Mouse (Mus musculus) lung, embryonic 16.5 days (tissue): ENCODE measurements around the gene Pitpnm2. TPM values are rescaled to one million over a fixed set of nuclear protein-coding genes. Genes with fewer than 3 reads are reported as not detected.

ENCODE experiments used
- ATAC-seq: fragments of 200-750 bp; cut with Nextera tagmentation; 2 replicates; pipeline ENCODE4 v1.8.0; 2017; ENCODE audit warnings: low read depth, mild to moderate bottlenecking, moderate library complexity
- H3K27ac ChIP-seq: fragments of 300-500 bp; sonication (generic); 2 replicates; pipeline ENCODE4 v1.5.1; 2014; ENCODE audit warnings: mild to moderate bottlenecking, control low read depth, low read length
- H3K27me3 ChIP-seq: fragments of 300-500 bp; sonication (generic); 2 replicates; pipeline ENCODE4 v1.6.1; 2014; ENCODE audit warnings: low read depth, low read length, mixed read lengths; ENCODE audit not compliant: control insufficient read depth, insufficient read depth
- H3K36me3 ChIP-seq: fragments of 300-500 bp; sonication (generic); 2 replicates; pipeline ENCODE4 v1.6.1; 2014; ENCODE audit warnings: low read length; ENCODE audit not compliant: control insufficient read depth, insufficient read depth
- H3K4me1 ChIP-seq: fragments of 300-500 bp; sonication (generic); replicated peaks from 2 replicates; pipeline ENCODE4 v1.6.1; 2014; ENCODE audit warnings: low read length, mixed read lengths; ENCODE audit not compliant: control insufficient read depth, insufficient read depth
- H3K4me2 ChIP-seq: fragments of 300-500 bp; sonication (generic); 2 replicates; pipeline ENCODE4 v1.6.1; 2014; ENCODE audit warnings: low read depth, low read length, control low read depth
- H3K4me3 ChIP-seq: fragments of 300-500 bp; sonication (generic); 2 replicates; pipeline ENCODE4 v1.5.1; 2014; ENCODE audit warnings: mild to moderate bottlenecking, low read length, control low read depth
- H3K9ac ChIP-seq: fragments of 300-500 bp; sonication (generic); 2 replicates; pipeline ENCODE4 v1.6.1; 2014; ENCODE audit warnings: low read length, control low read depth
- H3K9me3 ChIP-seq: fragments of 300-500 bp; sonication (generic); 2 replicates; pipeline ENCODE4 v1.6.1; 2016; ENCODE audit warnings: low read length; ENCODE audit not compliant: control insufficient read depth
- WGBS: fragments of 180-500 bp; shearing (Covaris S2); extraction: QIAGEN DNeasy Blood & Tissue Kit; methylation state at CpG from one replicate; pipeline ENCODE4 v1.1.7; 2014; 5-methylcytosine and 5-hydroxymethylcytosine counted together
- polyA plus RNA-seq: library from polyadenylated mRNA; unstranded; fragments of >200 nt; fragmentation: Nextera tagmentation; extraction: Ambion mirVana; gene quantifications from 2 replicates; pipeline ENCODE4 v1.2.1, GENCODE M21; 2015

The Pitpnm2 gene
- polyA plus RNA-seq, 1 experiment from 2014 or later, result 6.6 TPM

DNA sequence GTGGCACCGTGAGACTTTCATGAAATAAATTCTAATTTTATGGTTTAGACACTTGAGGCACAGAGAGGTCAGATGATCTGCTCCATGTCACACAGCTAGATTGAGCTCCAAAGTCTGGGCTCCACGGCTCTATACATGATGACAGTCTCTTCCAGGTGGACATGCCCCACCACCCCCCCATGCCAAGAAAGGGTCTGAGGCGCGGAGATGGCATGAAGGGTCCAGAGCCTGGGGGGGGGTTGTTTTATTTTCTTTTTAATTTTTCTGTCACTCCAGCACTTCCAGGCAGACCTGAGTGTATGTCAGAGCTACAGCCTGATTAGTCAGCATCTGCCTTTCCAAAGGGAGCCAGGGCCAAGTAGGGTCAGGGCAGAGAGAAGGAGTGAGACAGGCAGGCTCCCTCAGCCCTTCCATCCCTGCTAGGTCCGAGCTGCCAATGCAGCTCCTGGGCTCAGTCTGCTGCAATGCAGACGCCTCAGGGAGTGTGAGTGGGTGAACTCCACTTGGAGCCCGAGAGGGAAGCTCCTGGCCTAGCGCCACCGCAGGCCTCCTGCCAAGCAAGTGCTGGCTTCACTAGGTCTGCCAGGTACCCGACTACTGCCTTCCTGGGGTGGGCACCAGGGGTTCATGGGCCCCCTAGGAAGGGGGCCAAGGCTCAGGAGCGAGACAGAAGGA, 156.3 kb downstream of the Pitpnm2 start:
- H3K36me3 ChIP-seq, result no peaks in the 10 kb centered on the region
- no peak for ATAC-seq
- no peaks in the 10 kb centered on the region for H3K9me3 ChIP-seq
- no peak overlapping the region for H3K9ac ChIP-seq
- no peak overlapping the region for H3K27ac ChIP-seq
- 63% methylated on average over 11 of the region's 11 CpGs for WGBS
- H3K27me3 ChIP-seq, result no peaks in the 10 kb centered on the region
- no peak overlapping the region for H3K4me3 ChIP-seq
- peaks cover 17% of the 10 kb centered on the region for H3K4me1 ChIP-seq
- no peak overlapping the region for H3K4me2 ChIP-seq

DNA sequence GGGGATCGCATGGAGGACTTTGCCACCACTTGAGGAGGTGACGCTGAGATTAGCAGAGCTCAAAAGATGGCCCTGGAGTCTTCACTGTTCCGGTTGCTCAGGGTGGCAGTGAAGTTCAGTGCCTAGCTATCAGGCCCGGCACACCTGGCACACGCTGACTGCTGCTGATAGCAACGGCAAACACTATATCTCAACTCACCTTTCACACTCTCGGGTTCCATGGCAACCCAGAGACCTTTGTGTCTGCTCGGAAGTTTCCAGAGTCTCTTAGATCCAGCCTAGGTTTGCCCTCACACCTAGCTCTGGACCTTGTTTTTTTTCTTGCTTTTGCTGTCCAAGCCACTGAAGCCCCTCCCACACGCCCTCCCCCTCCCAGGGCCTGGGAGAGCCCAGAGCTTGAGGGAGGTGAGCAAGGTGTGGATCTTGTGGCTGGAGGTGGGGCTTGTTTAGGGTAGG, 157.6 kb downstream of the Pitpnm2 start:
- Histone ChIP-seq H3K36me3 (no peaks in the 10 kb centered on the region), H3K9me3 (no peaks in the 10 kb centered on the region), H3K9ac (no peak overlapping the region), H3K27ac (no peak overlapping the region), H3K4me3 (no peak overlapping the region), H3K4me1 (peaks cover 17% of the 10 kb centered on the region), H3K4me2 (no peak overlapping the region), H3K27me3 (no peaks in the 10 kb centered on the region)
- ATAC-seq, result 0 out of 2 replicates have a peak, but pooled peaks have one; percentile 10
- WGBS, result 33% methylated on average over 9 of the region's 9 CpGs

DNA sequence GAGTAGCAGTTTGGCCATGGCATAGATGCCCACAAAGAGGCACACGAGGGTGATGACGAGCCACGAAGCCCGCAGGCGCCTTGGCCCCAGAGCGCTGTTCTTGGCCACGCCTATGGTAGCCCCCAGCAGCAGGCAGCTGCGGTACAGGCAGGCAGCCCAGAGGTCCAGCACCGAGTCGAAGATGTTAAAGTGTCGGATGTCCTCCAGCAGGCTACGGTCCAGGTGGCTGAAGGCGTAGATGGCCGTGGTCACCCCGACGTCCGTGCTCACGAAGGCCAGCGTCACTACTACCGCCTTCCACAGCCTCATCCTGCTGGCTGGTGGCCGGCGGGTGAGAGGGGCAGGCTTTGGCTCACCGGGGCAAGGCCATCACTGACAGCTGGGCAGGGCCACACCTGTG, 159.7 kb downstream of the Pitpnm2 start:
- H3K4me2 ChIP-seq, result no peak overlapping the region
- WGBS, result 72% methylated on average over 23 of the region's 23 CpGs
- H3K27ac ChIP-seq, result no peak overlapping the region
- ATAC-seq, result no peak
- no peak overlapping the region for H3K9ac ChIP-seq
- no peaks in the 10 kb centered on the region for H3K36me3 ChIP-seq
- no peaks in the 10 kb centered on the region for H3K9me3 ChIP-seq
- peaks cover 7% of the 10 kb centered on the region for H3K4me1 ChIP-seq
- no peaks in the 10 kb centered on the region for H3K27me3 ChIP-seq
- no peak overlapping the region for H3K4me3 ChIP-seq

DNA sequence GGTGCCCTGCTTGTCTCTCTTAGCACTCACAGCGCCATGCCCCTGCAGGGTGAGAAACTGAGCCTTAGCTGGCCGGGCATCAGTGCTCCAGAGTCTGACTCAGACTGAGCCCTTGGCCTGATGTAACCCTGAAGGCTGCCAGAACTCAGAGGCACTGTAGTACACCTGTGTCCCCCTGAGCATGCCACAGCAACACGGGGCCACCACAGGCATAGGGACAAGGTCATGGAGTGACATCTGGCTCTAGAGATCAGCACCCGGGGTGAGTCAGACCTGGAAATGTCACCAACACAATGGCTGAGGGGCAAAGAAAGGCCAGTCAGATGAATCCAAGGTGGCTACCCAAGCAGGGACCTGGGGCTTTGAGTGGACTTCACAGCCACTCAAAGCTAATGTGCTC, 162.7 kb downstream of the Pitpnm2 start:
- 83% methylated on average over 4 of the region's 4 CpGs for WGBS

DNA sequence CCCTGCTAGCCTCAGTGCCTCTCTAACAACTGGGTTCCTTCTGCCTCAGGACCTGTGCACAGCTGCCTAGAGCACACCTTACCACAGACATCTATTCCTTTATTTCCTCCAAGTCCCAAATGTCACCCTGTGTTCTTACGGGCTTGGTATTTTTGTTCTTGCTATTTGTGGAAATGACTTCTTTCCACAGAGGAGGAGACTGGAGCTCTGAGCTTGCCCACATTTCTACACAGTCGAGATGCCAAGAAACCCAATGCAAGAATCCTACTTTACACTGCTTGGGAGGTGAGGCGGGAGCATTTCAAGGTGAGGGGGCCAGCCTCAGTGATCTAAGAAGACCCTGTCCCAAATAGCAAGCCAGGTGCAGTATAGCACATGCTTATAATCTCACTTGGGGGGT, 164.0 kb downstream of the Pitpnm2 start:
- Histone ChIP-seq H3K27ac (no peak overlapping the region), H3K9me3 (no peaks in the 10 kb centered on the region), H3K36me3 (no peaks in the 10 kb centered on the region), H3K27me3 (no peaks in the 10 kb centered on the region), H3K4me2 (no peak overlapping the region), H3K4me1 (no peaks in the 10 kb centered on the region), H3K4me3 (no peak overlapping the region), H3K9ac (no peak overlapping the region)
- 69% methylated on average over 3 of the region's 3 CpGs for WGBS
- ATAC-seq, result no peak

More for the DNA sequence above, 162.7 kb downstream of the Pitpnm2 start:
- H3K9me3 ChIP-seq, result no peaks in the 10 kb centered on the region
- ATAC-seq, result no peak
- H3K9ac ChIP-seq, result no peak overlapping the region
- no peaks in the 10 kb centered on the region for H3K36me3 ChIP-seq
- no peak overlapping the region for H3K27ac ChIP-seq
- no peaks in the 10 kb centered on the region for H3K4me1 ChIP-seq
- H3K4me3 ChIP-seq, result no peak overlapping the region
- no peaks in the 10 kb centered on the region for H3K27me3 ChIP-seq
- no peak overlapping the region for H3K4me2 ChIP-seq

DNA sequence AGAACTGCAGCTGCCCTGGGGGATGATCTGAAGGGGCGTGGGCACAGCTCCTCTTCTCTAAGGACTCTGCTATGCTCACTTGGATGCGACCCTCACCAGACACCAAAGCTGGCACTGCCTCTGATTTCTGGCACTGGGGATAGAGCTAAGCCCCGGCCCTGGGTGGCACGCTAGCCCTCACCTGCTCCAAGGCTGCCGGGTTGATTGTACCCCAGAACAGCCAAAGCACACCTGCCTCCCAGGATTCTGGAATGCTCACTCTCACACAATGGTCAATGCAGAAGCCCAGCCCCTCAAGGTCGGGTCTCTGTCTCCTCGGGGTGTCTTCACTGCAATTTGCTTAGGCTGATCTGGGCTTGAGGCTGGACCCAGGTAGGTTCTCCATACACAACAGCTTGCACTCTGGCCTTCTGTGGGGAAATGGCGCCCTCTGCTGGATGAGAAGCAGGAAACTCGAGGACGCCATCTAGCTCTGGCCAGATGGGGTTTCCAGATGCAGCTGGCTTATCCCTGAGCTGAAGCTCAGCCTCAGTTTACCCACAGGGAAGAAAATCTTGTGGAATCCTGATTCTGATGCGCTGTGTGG, 164.9 kb downstream of the Pitpnm2 start:
- peak; percentile 65 for ATAC-seq
- no peaks in the 10 kb centered on the region for H3K36me3 ChIP-seq
- no peaks in the 10 kb centered on the region for H3K27me3 ChIP-seq
- H3K4me1 ChIP-seq, result no peaks in the 10 kb centered on the region
- no peak overlapping the region for H3K4me3 ChIP-seq
- H3K4me2 ChIP-seq, result no peak overlapping the region
- WGBS, result 37% methylated on average over 11 of the region's 11 CpGs
- H3K27ac ChIP-seq, result no peak overlapping the region
- H3K9me3 ChIP-seq, result no peaks in the 10 kb centered on the region
- no peak overlapping the region for H3K9ac ChIP-seq

DNA sequence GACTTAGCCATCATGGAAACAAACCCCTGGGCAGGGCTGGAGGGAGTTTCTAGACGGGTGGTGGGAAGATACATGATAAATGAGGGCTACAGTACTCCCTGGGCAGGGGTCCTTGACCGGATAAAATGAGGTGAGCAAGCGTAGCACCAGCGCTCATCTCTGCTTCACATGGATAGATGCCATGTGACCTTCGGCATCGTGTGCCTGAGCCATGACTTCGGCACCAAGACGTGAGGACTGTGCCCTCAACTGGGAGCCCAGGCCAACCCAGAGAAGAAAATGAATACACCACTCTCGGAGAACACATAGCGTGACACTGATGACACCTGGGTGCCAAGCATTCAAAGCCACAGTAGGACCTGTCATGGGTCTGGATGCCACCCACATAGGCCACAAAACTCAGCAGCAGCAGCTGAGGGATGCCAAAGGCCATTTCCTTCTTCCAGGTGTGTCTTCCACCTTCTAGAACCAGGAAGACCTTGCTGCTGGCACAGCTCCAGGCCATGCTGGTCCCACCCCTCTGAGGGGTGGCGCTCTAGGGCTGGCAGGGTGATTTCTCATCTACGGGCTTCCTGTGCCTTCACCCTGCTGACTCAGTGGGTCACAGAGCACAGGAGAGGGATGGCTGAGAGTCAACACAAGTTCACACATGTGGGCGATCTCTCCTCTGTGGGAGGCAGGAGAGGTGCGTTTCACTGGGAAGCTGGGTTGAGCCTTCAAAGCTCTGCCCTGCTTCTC, 165.5 kb downstream of the Pitpnm2 start:
- Histone ChIP-seq H3K4me2 (no peak overlapping the region), H3K27me3 (no peaks in the 10 kb centered on the region)

DNA sequence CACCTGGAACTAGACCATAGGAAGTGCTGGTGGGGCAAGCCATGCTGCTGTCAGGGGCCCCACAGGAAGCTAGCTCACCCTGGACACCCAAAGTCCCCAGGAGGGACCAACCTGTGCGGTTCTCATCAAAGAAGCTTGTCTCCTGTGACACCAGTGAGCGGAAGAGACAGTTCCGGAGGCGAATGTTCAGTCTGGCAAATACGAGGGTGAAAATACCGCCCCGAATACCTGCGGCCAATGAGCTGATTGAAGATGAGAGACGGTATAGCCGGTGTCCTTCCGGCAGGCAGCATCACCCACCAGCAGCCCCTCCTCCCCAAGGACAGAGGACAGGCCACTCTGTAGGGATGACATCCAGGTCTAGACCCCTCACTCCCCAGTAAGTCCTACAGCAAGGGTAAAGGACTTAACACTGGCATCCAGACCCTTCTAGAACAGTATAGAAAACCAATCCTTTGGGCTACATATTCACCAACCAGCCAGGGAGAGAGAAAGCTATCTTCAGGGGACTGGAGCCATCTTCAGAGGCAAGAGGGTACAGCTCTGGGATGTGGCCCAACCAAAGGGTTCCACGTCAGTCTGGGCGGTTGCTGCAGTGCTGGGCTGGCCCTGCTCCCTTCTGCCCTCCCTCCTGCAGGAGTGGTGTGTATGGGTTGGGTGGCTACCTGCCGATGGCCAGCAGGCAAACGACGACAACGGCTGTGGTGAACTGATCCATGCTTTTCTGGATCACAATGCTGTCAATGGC, 166.4 kb downstream of the Pitpnm2 start:
- Histone ChIP-seq H3K4me3 (no peak overlapping the region), H3K36me3 (no peaks in the 10 kb centered on the region), H3K27me3 (no peaks in the 10 kb centered on the region), H3K27ac (no peak overlapping the region), H3K9me3 (no peaks in the 10 kb centered on the region), H3K4me1 (peaks cover 4% of the 10 kb centered on the region), H3K9ac (no peak overlapping the region), H3K4me2 (no peak overlapping the region)
- no peak for ATAC-seq
- 84% methylated on average over 17 of the region's 17 CpGs for WGBS

More for the DNA sequence above, 165.5 kb downstream of the Pitpnm2 start:
- Histone ChIP-seq H3K36me3 (no peaks in the 10 kb centered on the region), H3K9me3 (no peaks in the 10 kb centered on the region), H3K27ac (no peak overlapping the region), H3K4me3 (no peak overlapping the region), H3K9ac (no peak overlapping the region), H3K4me1 (peaks cover 3% of the 10 kb centered on the region)
- ATAC-seq, result no peak
- 78% methylated on average over 14 of the region's 14 CpGs for WGBS

DNA sequence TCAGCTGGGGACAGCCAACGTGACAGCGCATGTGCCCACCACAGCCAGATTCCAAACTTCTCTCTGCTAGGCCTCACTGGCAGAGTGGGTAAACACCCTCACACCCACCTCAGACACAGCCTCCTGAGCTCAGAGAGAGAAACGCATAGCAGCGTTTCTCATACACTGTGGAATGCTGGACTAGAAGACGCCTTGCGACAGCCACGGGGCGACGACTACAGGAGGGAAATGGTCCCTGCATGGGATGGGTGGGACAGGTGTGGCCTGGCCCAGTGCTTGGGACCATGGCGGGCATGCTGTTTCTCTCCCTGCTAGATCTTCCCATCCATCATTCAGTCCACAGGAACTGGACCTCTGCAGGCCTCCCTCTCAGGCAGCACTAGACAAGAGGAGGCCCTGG, 167.1 kb downstream of the Pitpnm2 start:
- Histone ChIP-seq H3K27me3 (no peaks in the 10 kb centered on the region), H3K4me3 (no peak overlapping the region), H3K9me3 (no peaks in the 10 kb centered on the region), H3K9ac (no peak overlapping the region), H3K36me3 (no peaks in the 10 kb centered on the region), H3K27ac (no peak overlapping the region), H3K4me1 (peaks cover 4% of the 10 kb centered on the region), H3K4me2 (no peak overlapping the region)
- peak; percentile 34; the same call in 1 of the 2 replicates for ATAC-seq
- 59% methylated on average over 10 of the region's 10 CpGs for WGBS
